Mouse (Mus musculus) limb, embryonic 13.5 days (tissue): ENCODE data around the gene Fads6. TPM values are rescaled to one million over a fixed set of nuclear protein-coding genes. Genes with fewer than 3 reads are reported as not detected.
A peak's percentile ranks its signal among the peaks of the same experiment; 100 is the strongest.

ENCODE experiments used
- ATAC-seq: fragments of 200-750 bp; cut with Nextera tagmentation; 2 replicates; pipeline ENCODE4 v1.8.0; 2017; ENCODE audit warnings: low read depth, moderate number of reproducible peaks, moderate TSS enrichment; ENCODE audit not compliant: low FRiP score
- H3K27ac ChIP-seq: fragments of 300-500 bp; sonication (generic); 2 replicates; pipeline ENCODE4 v1.5.1; 2015; ENCODE audit warnings: inconsistent platforms, mild to moderate bottlenecking, moderate library complexity
- H3K27me3 ChIP-seq: fragments of 300-500 bp; sonication (generic); 2 replicates; pipeline ENCODE4 v1.6.1; 2015; ENCODE audit warnings: mild to moderate bottlenecking, inconsistent platforms
- H3K36me3 ChIP-seq: fragments of 300-500 bp; sonication (generic); 2 replicates; pipeline ENCODE4 v1.6.1; 2015; ENCODE audit warnings: inconsistent platforms, mild to moderate bottlenecking, moderate library complexity
- H3K4me1 ChIP-seq: fragments of 300-500 bp; sonication (generic); 2 replicates; pipeline ENCODE4 v1.6.1; 2015; ENCODE audit warnings: inconsistent platforms
- H3K4me2 ChIP-seq: fragments of 300-500 bp; sonication (generic); replicated peaks from 2 replicates; pipeline ENCODE4 v1.6.1; 2015; ENCODE audit warnings: inconsistent platforms, mild to moderate bottlenecking, moderate library complexity
- H3K4me3 ChIP-seq: fragments of 300-500 bp; sonication (generic); 2 replicates; pipeline ENCODE4 v1.5.1; 2015; ENCODE audit warnings: moderate library complexity, mild to moderate bottlenecking, inconsistent platforms
- H3K9ac ChIP-seq: fragments of 300-500 bp; sonication (generic); 2 replicates; pipeline ENCODE4 v1.6.1; 2015; ENCODE audit warnings: mild to moderate bottlenecking, inconsistent platforms
- H3K9me3 ChIP-seq: fragments of 300-500 bp; sonication (generic); 2 replicates; pipeline ENCODE4 v1.6.1; 2016; ENCODE audit warnings: inconsistent platforms
- WGBS: fragments of 180-500 bp; shearing (Covaris S2); methylation state at CpG from one replicate; pipeline ENCODE4 v1.1.7; 2015; 5-methylcytosine and 5-hydroxymethylcytosine counted together
- polyA plus RNA-seq: library from polyadenylated mRNA; unstranded; fragments of >200 nt; fragmentation: Nextera tagmentation; extraction: Ambion mirVana; gene quantifications from 2 replicates; pipeline ENCODE4 v1.2.1, GENCODE M21; 2015

The Fads6 gene
- polyA plus RNA-seq, 1 experiment from 2014 or later, result 0.15 TPM

DNA sequence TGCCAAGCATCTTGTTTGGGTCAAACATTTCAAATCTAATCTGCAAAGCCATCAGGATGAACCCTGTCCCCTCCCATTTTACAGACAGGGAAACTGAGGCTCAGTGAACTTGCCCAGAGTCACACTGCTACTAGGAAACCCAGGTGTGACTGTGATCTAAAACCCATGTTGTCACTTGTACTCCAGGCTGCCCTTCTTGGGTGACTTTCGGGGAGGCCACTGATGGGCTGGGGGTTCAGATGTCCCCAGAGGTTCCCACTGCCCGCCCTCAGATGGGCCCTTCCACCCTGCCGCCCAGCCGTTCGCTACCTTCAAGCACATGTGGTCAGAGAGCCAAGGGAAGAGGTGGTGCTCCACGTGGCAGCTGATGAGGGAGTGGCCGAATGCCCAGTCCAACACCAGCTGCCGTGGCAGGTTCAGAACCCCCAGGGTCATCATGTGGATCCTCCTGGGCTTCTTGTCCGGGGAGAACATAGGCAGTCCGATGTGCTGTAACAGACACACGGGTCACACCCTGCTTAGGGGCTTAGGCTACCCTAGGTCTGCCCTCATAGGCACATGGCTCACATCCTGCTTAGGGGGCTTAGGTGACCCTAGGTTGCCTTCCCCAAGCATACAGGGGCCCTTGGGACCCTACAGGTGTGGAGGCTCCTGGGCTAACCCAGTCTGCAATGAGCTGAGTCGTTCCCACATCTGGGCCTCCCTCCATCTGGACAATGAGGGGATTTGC, 13.4 kb downstream of the Fads6 start:
- H3K9me3 ChIP-seq, result no peaks in the 10 kb centered on the region
- WGBS, result 80% methylated on average over 12 of the region's 12 CpGs

GRCm38 (mm10) chr11:115283486-115283765, 14.0 kb downstream of the Fads6 start:
- Histone ChIP-seq H3K9ac (no peak overlapping the region), H3K4me1 (no peaks in the 10 kb centered on the region), H3K27ac (no peak overlapping the region), H3K27me3 (no peaks in the 10 kb centered on the region; the same call in 1 of the 2 replicates), H3K4me3 (no peak overlapping the region), H3K4me2 (no peak overlapping the region), H3K9me3 (no peaks in the 10 kb centered on the region), H3K36me3 (no peaks in the 10 kb centered on the region)
- no peak for ATAC-seq
- WGBS, result 74% methylated on average over 9 of the region's 9 CpGs

More for the DNA sequence above, 13.4 kb downstream of the Fads6 start:
- no peaks in the 10 kb centered on the region for H3K4me1 ChIP-seq
- no peak overlapping the region for H3K27ac ChIP-seq
- H3K4me3 ChIP-seq, result no peak overlapping the region
- no peaks in the 10 kb centered on the region for H3K36me3 ChIP-seq
- no peak for ATAC-seq
- no peak overlapping the region for H3K4me2 ChIP-seq
- H3K9ac ChIP-seq, result no peak overlapping the region
- no peaks in the 10 kb centered on the region; the same call in 1 of the 2 replicates for H3K27me3 ChIP-seq

DNA sequence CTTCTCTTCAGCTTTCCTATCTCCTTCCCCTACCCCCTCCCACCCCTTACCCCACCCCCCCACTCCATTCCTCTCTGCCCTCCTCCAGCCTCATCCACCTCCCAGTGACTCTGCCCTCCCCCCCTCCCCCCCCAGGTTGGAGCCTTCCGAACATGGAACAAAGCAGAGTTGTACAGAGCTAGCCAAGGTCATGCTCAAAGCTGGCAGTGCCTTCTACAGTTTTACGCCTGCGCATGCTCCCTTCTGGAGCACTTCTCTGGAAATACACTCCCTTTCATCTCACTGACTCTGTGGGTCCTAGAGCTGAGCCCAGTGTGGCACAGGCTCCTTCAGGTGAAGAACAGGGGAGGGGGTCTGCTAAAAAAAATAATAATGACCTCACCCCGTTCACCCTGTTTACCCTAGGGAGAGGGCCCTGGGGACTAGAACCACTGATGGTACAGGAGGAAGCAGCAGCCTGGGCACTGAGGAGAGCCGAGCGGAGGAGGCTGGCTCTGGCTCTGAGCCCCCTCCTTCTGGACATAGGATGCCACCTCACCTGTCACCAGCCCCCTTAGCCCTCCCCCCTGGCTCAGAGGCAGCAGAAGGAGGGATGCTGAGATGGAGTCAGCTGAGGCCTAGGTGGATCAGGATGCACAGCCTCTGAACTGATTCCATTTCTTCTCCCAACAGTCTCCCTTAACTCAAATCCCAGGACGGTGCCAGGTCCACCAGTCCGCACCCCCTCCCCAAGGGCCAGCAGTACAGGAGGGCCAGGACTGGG, 14.6 kb downstream of the Fads6 start:
- no peak for ATAC-seq
- H3K27me3 ChIP-seq, result no peaks in the 10 kb centered on the region; the same call in 1 of the 2 replicates
- no peaks in the 10 kb centered on the region for H3K9me3 ChIP-seq
- no peaks in the 10 kb centered on the region for H3K36me3 ChIP-seq
- H3K4me2 ChIP-seq, result no peak overlapping the region
- H3K4me1 ChIP-seq, result peaks cover 3% of the 10 kb centered on the region; the same call in 1 of the 2 replicates
- no peak overlapping the region for H3K27ac ChIP-seq
- H3K4me3 ChIP-seq, result no peak overlapping the region
- H3K9ac ChIP-seq, result no peak overlapping the region
- 83% methylated on average over 8 of the region's 8 CpGs for WGBS

DNA sequence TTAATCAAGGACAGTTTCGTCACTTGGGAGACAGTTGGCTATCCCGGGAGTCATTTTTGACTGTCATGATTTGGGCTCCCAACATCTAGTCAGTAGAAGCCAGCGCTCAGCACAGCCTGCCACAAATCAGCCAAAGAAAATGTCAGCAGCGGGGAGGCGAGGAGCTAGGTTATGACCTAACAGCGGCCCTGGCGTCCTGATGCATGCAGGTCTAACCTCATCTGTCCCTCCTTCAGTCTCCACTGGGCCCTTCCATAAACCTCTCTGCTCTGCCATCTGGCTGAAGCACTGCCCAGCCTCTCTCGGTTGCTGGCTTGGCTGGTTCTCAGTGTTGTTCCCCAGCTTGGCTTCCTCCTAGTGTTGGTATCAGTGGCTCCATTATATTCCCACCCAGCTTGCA, 15.2 kb downstream of the Fads6 start:
- WGBS, result 67% methylated on average over 8 of the region's 8 CpGs
- H3K27ac ChIP-seq, result no peak overlapping the region
- H3K4me2 ChIP-seq, result no peak overlapping the region
- no peak overlapping the region; the same call in 1 of the 2 replicates for H3K9ac ChIP-seq
- no peak overlapping the region for H3K4me3 ChIP-seq
- no peak for ATAC-seq
- H3K4me1 ChIP-seq, result peaks cover 7% of the 10 kb centered on the region; the same call in 1 of the 2 replicates
- H3K9me3 ChIP-seq, result no peaks in the 10 kb centered on the region
- no peaks in the 10 kb centered on the region for H3K36me3 ChIP-seq
- H3K27me3 ChIP-seq, result no peaks in the 10 kb centered on the region; the same call in 1 of the 2 replicates

DNA sequence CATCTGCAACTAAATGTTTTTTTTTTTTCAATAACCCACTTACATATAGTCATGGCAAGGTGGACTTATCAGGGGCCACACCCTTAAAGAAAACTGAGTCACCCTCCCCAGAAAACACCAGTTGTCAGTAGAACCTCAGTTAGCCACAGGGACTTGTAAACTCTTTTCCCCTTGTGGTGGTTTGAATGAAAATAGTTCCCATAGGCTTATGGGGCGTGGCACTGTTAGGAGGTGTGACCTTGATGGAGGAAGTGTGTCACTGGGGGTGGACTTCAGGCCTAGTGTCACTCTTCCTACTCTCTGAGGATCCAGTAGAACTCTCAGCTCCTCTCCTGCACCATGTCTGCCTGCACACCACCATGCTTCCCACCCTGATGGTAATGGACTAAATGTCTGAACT, 17.7 kb downstream of the Fads6 start:
- H3K27ac ChIP-seq, result no peak overlapping the region
- H3K27me3 ChIP-seq, result no peaks in the 10 kb centered on the region
- WGBS, result 61% methylated on average over 1 of the region's 1 CpGs
- no peak for ATAC-seq
- no peak overlapping the region for H3K4me3 ChIP-seq
- no peak overlapping the region for H3K4me2 ChIP-seq
- H3K9ac ChIP-seq, result no peak overlapping the region
- H3K36me3 ChIP-seq, result no peaks in the 10 kb centered on the region
- peaks cover 19% of the 10 kb centered on the region for H3K4me1 ChIP-seq
- no peaks in the 10 kb centered on the region for H3K9me3 ChIP-seq

- H3K4me3 ChIP-seq, result peak overlapping the region; percentile 66
- no peaks in the 10 kb centered on the region for H3K27me3 ChIP-seq
- H3K9ac ChIP-seq, result no peak overlapping the region
- no peak for ATAC-seq
- peaks cover 19% of the 10 kb centered on the region for H3K4me1 ChIP-seq
- no peak overlapping the region for H3K27ac ChIP-seq
- 75% methylated on average over 6 of the region's 6 CpGs for WGBS
- H3K36me3 ChIP-seq, result no peaks in the 10 kb centered on the region
- H3K9me3 ChIP-seq, result no peaks in the 10 kb centered on the region
- peak overlapping the region; percentile 70 for H3K4me2 ChIP-seq
Observed at GRCm38 (mm10) chr11:115278176-115278575, 19.3 kb downstream of the Fads6 start.

DNA sequence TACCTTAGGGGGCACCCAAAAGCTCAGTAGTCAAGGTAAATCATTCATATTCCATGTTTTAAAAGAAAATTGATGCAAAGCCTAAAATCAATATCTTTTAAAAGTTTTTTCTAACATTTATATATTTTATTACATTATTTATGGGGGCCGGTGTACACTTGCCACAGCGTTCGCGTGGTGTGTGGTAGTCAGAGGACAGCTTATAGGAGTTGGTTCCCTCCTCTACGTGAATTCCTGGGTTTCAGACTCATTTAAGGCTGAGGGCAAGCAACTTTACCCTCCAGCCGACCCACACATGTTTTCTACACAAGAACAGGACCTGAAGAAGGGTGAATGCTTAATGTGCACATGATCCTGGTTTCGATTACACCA, 19.9 kb downstream of the Fads6 start:
- Histone ChIP-seq H3K4me3 (peak overlapping the region; percentile 66), H3K4me1 (peaks cover 19% of the 10 kb centered on the region), H3K27ac (peak overlapping the region; percentile 49; the same call in 1 of the 2 replicates), H3K4me2 (peak overlapping the region; percentile 70), H3K36me3 (no peaks in the 10 kb centered on the region), H3K9ac (peak overlapping the region; percentile 68), H3K9me3 (no peaks in the 10 kb centered on the region), H3K27me3 (no peaks in the 10 kb centered on the region)
- no peak for ATAC-seq
- WGBS, result 23% methylated on average over 7 of the region's 7 CpGs

GRCm38 (mm10) chr11:115276780-115277603, 20.5 kb downstream of the Fads6 start, which contains the start of gene Fdxr:
TSS of gene Fdxr (minus strand) at chr11:115277050.
- no peaks in the 10 kb centered on the region for H3K9me3 ChIP-seq
- WGBS, result under 1% methylated on average over 42 of the region's 42 CpGs
- peak within 1 kb of the TSS; percentile 81 for H3K4me2 ChIP-seq

DNA sequence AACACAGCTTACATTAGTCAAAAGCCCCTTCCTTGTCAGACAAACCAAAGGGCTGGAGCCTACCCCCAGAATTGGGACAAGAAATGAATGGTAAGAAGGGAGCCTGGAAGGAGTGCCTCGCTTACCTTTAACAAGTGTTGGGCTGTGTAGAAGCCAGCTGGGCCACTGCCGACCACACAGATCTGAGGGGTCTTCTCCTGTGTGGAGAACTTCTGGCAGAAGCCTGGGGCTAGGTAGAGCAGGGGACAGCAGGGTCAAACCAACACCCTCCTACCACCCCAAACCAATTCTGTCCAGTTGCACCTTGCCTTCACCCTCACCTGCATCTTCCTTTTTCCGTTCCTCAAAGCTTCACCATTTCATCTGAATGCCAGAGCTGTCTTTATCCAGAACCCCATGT, 21.5 kb downstream of the Fads6 start:
- Histone ChIP-seq H3K9me3 (no peaks in the 10 kb centered on the region), H3K27me3 (peaks cover 5% of the 10 kb centered on the region; the same call in 1 of the 2 replicates), H3K9ac (peak overlapping the region; percentile 82), H3K4me2 (peak overlapping the region; percentile 81), H3K36me3 (peaks cover 12% of the 10 kb centered on the region; the same call in 1 of the 2 replicates), H3K4me3 (peak overlapping the region; percentile 66), H3K4me1 (peaks cover 19% of the 10 kb centered on the region), H3K27ac (no peak overlapping the region)
- no peak for ATAC-seq
- WGBS, result 63% methylated on average over 3 of the region's 3 CpGs

More at GRCm38 (mm10) chr11:115276780-115277603, 20.5 kb downstream of the Fads6 start, which contains the start of gene Fdxr:
- peak; percentile 97 for ATAC-seq
- Histone ChIP-seq H3K27me3 (no peaks in the 10 kb centered on the region), H3K36me3 (peaks cover 3% of the 10 kb centered on the region; the same call in 1 of the 2 replicates), H3K27ac (peak within 1 kb of the TSS; percentile 67; the same call in 1 of the 2 replicates), H3K9ac (peak within 1 kb of the TSS; percentile 82), H3K4me1 (peaks cover 19% of the 10 kb centered on the region), H3K4me3 (peak within 1 kb of the TSS; percentile 66)

GRCm38 (mm10) chr11:115275509-115275908, 22.0 kb downstream of the Fads6 start:
- Histone ChIP-seq H3K36me3 (peaks cover 12% of the 10 kb centered on the region; the same call in 1 of the 2 replicates), H3K27ac (no peak overlapping the region), H3K9me3 (no peaks in the 10 kb centered on the region), H3K4me3 (peak overlapping the region; percentile 66; the same call in 1 of the 2 replicates), H3K4me1 (peaks cover 19% of the 10 kb centered on the region), H3K27me3 (peaks cover 5% of the 10 kb centered on the region; the same call in 1 of the 2 replicates), H3K4me2 (peak overlapping the region; percentile 81), H3K9ac (no peak overlapping the region)
- 83% methylated on average over 6 of the region's 6 CpGs for WGBS
- ATAC-seq, result no peak

- Histone ChIP-seq H3K27me3 (peaks cover 9% of the 10 kb centered on the region), H3K4me2 (no peak overlapping the region), H3K4me3 (no peak overlapping the region), H3K4me1 (peaks cover 19% of the 10 kb centered on the region), H3K36me3 (peaks cover 12% of the 10 kb centered on the region; the same call in 1 of the 2 replicates), H3K9ac (no peak overlapping the region), H3K27ac (no peak overlapping the region), H3K9me3 (no peaks in the 10 kb centered on the region)
- ATAC-seq, result no peak
- WGBS, result 82% methylated on average over 6 of the region's 6 CpGs
Observed at GRCm38 (mm10) chr11:115274771-115275170, 22.7 kb downstream of the Fads6 start.
